In the genomic region with DNA sequence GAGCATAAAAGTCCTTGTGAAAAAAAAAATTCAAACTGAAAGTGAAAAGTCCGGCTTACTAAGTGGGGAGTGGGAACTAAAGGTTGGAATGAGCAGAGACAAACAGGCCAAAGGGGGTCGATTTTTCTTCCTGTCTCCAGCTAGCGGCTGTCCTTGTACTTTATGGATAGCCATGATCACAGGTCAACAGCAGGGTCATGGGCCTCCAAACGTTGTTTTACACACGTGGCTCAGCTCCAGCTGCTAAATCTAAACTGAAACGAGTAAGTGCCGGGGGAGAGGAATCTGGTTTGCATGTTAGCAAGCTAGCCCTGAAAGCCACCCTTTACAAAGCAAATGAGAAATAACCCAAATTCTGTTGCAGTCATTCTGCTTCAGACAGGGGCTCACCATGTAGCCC, we compare ENCODE assay signal across 21 mouse cellular contexts. TPM values are rescaled to one million over a fixed set of nuclear protein-coding genes. Genes with fewer than 3 reads are reported as not detected.
DNase-seq lines count a peak whose midpoint lies in the region; ATAC-seq lines count a peak whose summit lies in the region.
"Had no signal": no experiment of that assay in that cellular context is flagged by ENCODE, and none has a peak within 500 bp of the region (broad histone marks: within the 10 kb centered on the region; RNA-seq: fewer than 3 reads in every experiment).

No protein-coding gene starts in this region.

- DNase-seq in kidney, adult 8-10 months, result no peak
- DNase-seq in adrenal gland, adult 8-10 months, result peak; percentile 15
- peak; percentile 46 for DNase-seq in embryo, embryonic 10.5 days (ENCODE audit: low spot score)
- peak; percentile 27 for DNase-seq in mesoderm, embryonic 11.5 days (ENCODE audit: low read depth, low spot score)
- DNase-seq in gastrocnemius, postnatal 25 days, result no peak
- DNase-seq: cerebellum, postnatal 10 days; gastrocnemius, postnatal 14 days; heart, postnatal 10 days; thymus, adult 2 months had no signal

- H3K4me2 ChIP-seq in kidney, embryonic 16.5 days (replicated peaks; ENCODE audit: low read depth, low read length), result peak overlapping the region; percentile 32
- no peak overlapping the region for H3K4me2 ChIP-seq in hindbrain, embryonic 13.5 days
- H3K4me2 ChIP-seq: hindbrain, embryonic 14.5 days; limb, embryonic 13.5 days; liver, embryonic 15.5 days; neural tube, embryonic 13.5 days had no signal

- H3K36me3 ChIP-seq in kidney, embryonic 16.5 days (ENCODE audit: insufficient read depth, low read length), result no peaks in the 10 kb centered on the region
- no peaks in the 10 kb centered on the region for H3K36me3 ChIP-seq in hindbrain, embryonic 13.5 days
- H3K36me3 ChIP-seq: limb, embryonic 13.5 days; liver, embryonic 15.5 days; neural tube, embryonic 13.5 days had no signal

- no peaks in the 10 kb centered on the region for H3K9me3 ChIP-seq in kidney, embryonic 16.5 days (ENCODE audit: low read length)
- no peaks in the 10 kb centered on the region for H3K9me3 ChIP-seq in hindbrain, embryonic 13.5 days
- H3K9me3 ChIP-seq: limb, embryonic 13.5 days; liver, embryonic 15.5 days; neural tube, embryonic 13.5 days had no signal

- peaks cover 6% of the 10 kb centered on the region for H3K4me1 ChIP-seq in kidney, embryonic 16.5 days (ENCODE audit: insufficient read depth, low read length)
- H3K4me1 ChIP-seq in hindbrain, embryonic 13.5 days (replicated peaks), result no peaks in the 10 kb centered on the region
- H3K4me1 ChIP-seq: liver, embryonic 15.5 days had no signal

- no peak overlapping the region for H3K27ac ChIP-seq in kidney, embryonic 16.5 days (ENCODE audit: low read length)
- H3K27ac ChIP-seq in hindbrain, embryonic 13.5 days, result no peak overlapping the region
- H3K27ac ChIP-seq: hindbrain, embryonic 14.5 days; left cerebral cortex, adult 2 months; limb, embryonic 13.5 days; liver, embryonic 15.5 days; neural tube, embryonic 13.5 days had no signal

- H3K4me3 ChIP-seq in kidney, embryonic 16.5 days (ENCODE audit: low read length), result peak overlapping the region; percentile 15
- H3K4me3 ChIP-seq in hindbrain, embryonic 13.5 days, result no peak overlapping the region
- H3K4me3 ChIP-seq: left cerebral cortex, adult 2 months; limb, embryonic 13.5 days; liver, embryonic 15.5 days; neural tube, embryonic 13.5 days had no signal

- WGBS in kidney, embryonic 16.5 days, result 22% methylated on average over 7 of the region's 7 CpGs
- WGBS in hindbrain, embryonic 13.5 days, result 66% methylated on average over 7 of the region's 7 CpGs

- no peak overlapping the region for H3K9ac ChIP-seq in kidney, embryonic 16.5 days (replicated peaks; ENCODE audit: low read length)
- H3K9ac ChIP-seq in hindbrain, embryonic 13.5 days, result no peak overlapping the region
- H3K9ac ChIP-seq: hindbrain, embryonic 14.5 days; limb, embryonic 13.5 days; liver, embryonic 15.5 days; neural tube, embryonic 13.5 days had no signal

- peak; percentile 32; the same call in 1 of the 2 replicates for ATAC-seq in kidney, embryonic 16.5 days (ENCODE audit: low FRiP score, low TSS enrichment)
- ATAC-seq in hindbrain, embryonic 13.5 days (ENCODE audit: low FRiP score), result no peak

- H3K27me3 ChIP-seq in kidney, embryonic 16.5 days (ENCODE audit: insufficient read depth, low read length), result no peaks in the 10 kb centered on the region
- no peaks in the 10 kb centered on the region for H3K27me3 ChIP-seq in hindbrain, embryonic 13.5 days
- H3K27me3 ChIP-seq: limb, embryonic 13.5 days; liver, embryonic 15.5 days; neural tube, embryonic 13.5 days had no signal

RNA-seq across cellular contexts. Expression of a gene that starts 2.6 kb away (rescaled TPM):
- not detected in 2 replicates for polyA plus RNA-seq in kidney, embryonic 16.5 days (2015; fragmentation: Nextera tagmentation; extraction: Ambion mirVana)
- total RNA-seq in adrenal gland, adult 8-10 months (2022), result not detected
- total RNA-seq in gastrocnemius, postnatal 25 days (2021), result not detected
- polyA plus RNA-seq in hindbrain, embryonic 13.5 days (2015; fragmentation: Nextera tagmentation; extraction: Ambion mirVana), result not detected in 2 replicates
- total RNA-seq: adrenal gland, adult 18-20 months; gastrocnemius, postnatal 14 days; heart, postnatal 10 days; layer of hippocampus, adult 18-20 months; left cerebral cortex, adult 2 months; megakaryocyte-erythroid progenitor cell, adult 5-6 weeks had no signal
- polyA plus RNA-seq: C2C12; embryonic facial prominence, embryonic 11.5 days; hindbrain, embryonic 14.5 days; limb, embryonic 13.5 days; liver, embryonic 15.5 days; neural tube, embryonic 13.5 days; thymus, adult 2 months had no signal

RNA-seq across cellular contexts. Expression of a gene that starts 21.5 kb away (rescaled TPM):
- 0.06 and 0.16 TPM in 2 replicates for polyA plus RNA-seq in kidney, embryonic 16.5 days (2015; fragmentation: Nextera tagmentation; extraction: Ambion mirVana)
- total RNA-seq in adrenal gland, adult 8-10 months (2022), result not detected
- under 1 TPM in 1 of 2 experiments, not detected in 1; 0.13 TPM for total RNA-seq in gastrocnemius, postnatal 25 days (2021)
- polyA plus RNA-seq in hindbrain, embryonic 13.5 days (2015; fragmentation: Nextera tagmentation; extraction: Ambion mirVana), result 0.05 TPM in 1 of 2 replicates, not detected in the other
- total RNA-seq: adrenal gland, adult 18-20 months; left cerebral cortex, adult 2 months; megakaryocyte-erythroid progenitor cell, adult 5-6 weeks had no signal
- polyA plus RNA-seq: C2C12; embryonic facial prominence, embryonic 11.5 days; limb, embryonic 13.5 days; liver, embryonic 15.5 days had no signal

Comparison
In these comparisons a context has a peak if more than half of its experiments do, and no peak if none do; other contexts are left out.
1. DNase-seq: peak in adrenal gland, adult 8-10 months (single experiment), embryo, embryonic 10.5 days (single experiment) and mesoderm, embryonic 11.5 days (single experiment); none in kidney, adult 8-10 months (0 of 2) and gastrocnemius, postnatal 25 days (single experiment).